Mouse (Mus musculus) embryonic facial prominence, embryonic 10.5 days (tissue): ENCODE measurements at regions not wholly inside any gene's neighbourhood (a gene's known extent, or its start where the extent isn't known, plus 50 kb on each side); places are given as distances from the start of the nearest gene placed in this dataset.

Experiments used
- DNase-seq: peaks from one replicate; pipeline ENCODE4 v3.0.0-alpha.2; 2017; ENCODE audit warnings: low spot score
- H3K27ac ChIP-seq: fragments of 300-500 bp; sonication (generic); replicated peaks from 2 replicates; pipeline ENCODE4 v1.5.1; 2016; ENCODE audit warnings: mild to moderate bottlenecking
- H3K27me3 ChIP-seq: fragments of 300-500 bp; sonication (generic); replicated peaks from 2 replicates; pipeline ENCODE4 v1.6.1; 2016; ENCODE audit warnings: low read depth, mild to moderate bottlenecking; ENCODE audit not compliant: poor library complexity, severe bottlenecking
- H3K36me3 ChIP-seq: fragments of 300-500 bp; sonication (generic); replicated peaks from 2 replicates; pipeline ENCODE4 v1.6.1; 2016; ENCODE audit warnings: mild to moderate bottlenecking, moderate library complexity
- H3K4me1 ChIP-seq: fragments of 300-500 bp; sonication (generic); 2 replicates; pipeline ENCODE4 v1.6.1; 2016
- H3K4me3 ChIP-seq: fragments of 300-500 bp; sonication (generic); 2 replicates; pipeline ENCODE4 v1.5.1; 2016; ENCODE audit warnings: mild to moderate bottlenecking, moderate library complexity
- H3K9me3 ChIP-seq: fragments of 300-500 bp; sonication (generic); 2 replicates; pipeline ENCODE4 v1.6.1; 2016; ENCODE audit warnings: mild to moderate bottlenecking
- WGBS: fragments of 180-500 bp; shearing (Covaris S2); methylation state at CpG from one replicate; pipeline ENCODE4 v1.1.7; 2016; 5-methylcytosine and 5-hydroxymethylcytosine counted together

GRCm38 (mm10) chr17:83276000-83276891, 61.2 kb downstream of the Pkdcc start:
- 5% methylated on average over 64 of the region's 64 CpGs for WGBS
- peaks cover 25% of the 10 kb centered on the region for H3K27me3 ChIP-seq
- peak; percentile 87 for DNase-seq
- peak overlapping the region; percentile 69 for H3K4me3 ChIP-seq
- H3K4me1 ChIP-seq: peaks cover 60% of the 10 kb centered on the region
- H3K9me3 ChIP-seq: no peaks in the 10 kb centered on the region
- peak overlapping the region; percentile 89 for H3K27ac ChIP-seq
- H3K36me3 ChIP-seq: no peaks in the 10 kb centered on the region

GRCm38 (mm10) chr17:83277117-83277947, 62.2 kb downstream of the Pkdcc start:
- 22% methylated on average over 26 of the region's 26 CpGs for WGBS
- no peaks in the 10 kb centered on the region for H3K36me3 ChIP-seq
- H3K27me3 ChIP-seq: peaks cover 25% of the 10 kb centered on the region
- peak; percentile 83 for DNase-seq
- peaks cover 60% of the 10 kb centered on the region for H3K4me1 ChIP-seq
- H3K4me3 ChIP-seq: peak overlapping the region; percentile 69
- H3K27ac ChIP-seq: peak overlapping the region; percentile 87
- no peaks in the 10 kb centered on the region for H3K9me3 ChIP-seq

GRCm38 (mm10) chr17:83277948-83278924, 63.1 kb downstream of the Pkdcc start:
- Histone ChIP-seq H3K4me1 (peaks cover 53% of the 10 kb centered on the region), H3K4me3 (peak overlapping the region; percentile 69), H3K27ac (peak overlapping the region; percentile 87), H3K36me3 (no peaks in the 10 kb centered on the region), H3K9me3 (no peaks in the 10 kb centered on the region), H3K27me3 (peaks cover 16% of the 10 kb centered on the region)
- DNase-seq: no peak
- WGBS: 74% methylated on average over 14 of the region's 14 CpGs

- Histone ChIP-seq H3K27ac (no peak overlapping the region), H3K9me3 (no peaks in the 10 kb centered on the region), H3K36me3 (no peaks in the 10 kb centered on the region), H3K4me3 (no peak overlapping the region), H3K4me1 (peaks cover 33% of the 10 kb centered on the region), H3K27me3 (no peaks in the 10 kb centered on the region)
- WGBS: 88% methylated on average over 3 of the region's 3 CpGs
- no peak for DNase-seq
Observed at GRCm38 (mm10) chr17:83283328-83283727, 67.4 kb upstream of the Eml4 start.

- H3K4me1 ChIP-seq: peaks cover 21% of the 10 kb centered on the region
- H3K36me3 ChIP-seq: no peaks in the 10 kb centered on the region
- no peak for DNase-seq
- no peaks in the 10 kb centered on the region; the same call in 1 of the 2 replicates for H3K27me3 ChIP-seq
- H3K9me3 ChIP-seq: no peaks in the 10 kb centered on the region
- H3K4me3 ChIP-seq: peak overlapping the region; percentile 27; the same call in 1 of the 2 replicates
- peak overlapping the region; percentile 41; the same call in 1 of the 2 replicates for H3K27ac ChIP-seq
- WGBS: 48% methylated on average over 6 of the region's 6 CpGs
Observed at GRCm38 (mm10) chr17:83287381-83288142, 63.2 kb upstream of the Eml4 start.

GRCm38 (mm10) chr17:83288143-83288492, 62.6 kb upstream of the Eml4 start:
- no peaks in the 10 kb centered on the region for H3K9me3 ChIP-seq
- WGBS: 14% methylated on average over 7 of the region's 7 CpGs
- peaks cover 21% of the 10 kb centered on the region for H3K4me1 ChIP-seq
- H3K36me3 ChIP-seq: no peaks in the 10 kb centered on the region
- DNase-seq: peak; percentile 66
- H3K27me3 ChIP-seq: no peaks in the 10 kb centered on the region; the same call in 1 of the 2 replicates
- peak overlapping the region; percentile 41; the same call in 1 of the 2 replicates for H3K27ac ChIP-seq
- H3K4me3 ChIP-seq: peak overlapping the region; percentile 27; the same call in 1 of the 2 replicates

- Histone ChIP-seq H3K36me3 (no peaks in the 10 kb centered on the region), H3K27me3 (no peaks in the 10 kb centered on the region; the same call in 1 of the 2 replicates)
Observed at GRCm38 (mm10) chr17:83295526-83296238, 55.0 kb upstream of the Eml4 start.

GRCm38 (mm10) chr17:83297379-83298121, 53.2 kb upstream of the Eml4 start:
- H3K9me3 ChIP-seq: no peaks in the 10 kb centered on the region
- no peaks in the 10 kb centered on the region for H3K36me3 ChIP-seq
- no peak overlapping the region for H3K27ac ChIP-seq
- H3K4me1 ChIP-seq: 0 out of 2 replicates have a peak, but pooled peaks cover 3% of the 10 kb centered on the region
- H3K4me3 ChIP-seq: no peak overlapping the region
- no peaks in the 10 kb centered on the region for H3K27me3 ChIP-seq
- 79% methylated on average over 6 of the region's 6 CpGs for WGBS
- DNase-seq: no peak

More at GRCm38 (mm10) chr17:83295526-83296238, 55.0 kb upstream of the Eml4 start:
- Histone ChIP-seq H3K4me3 (no peak overlapping the region), H3K27ac (no peak overlapping the region), H3K9me3 (no peaks in the 10 kb centered on the region), H3K4me1 (0 out of 2 replicates have a peak, but pooled peaks cover 3% of the 10 kb centered on the region)
- no peak for DNase-seq
- WGBS: 87% methylated on average over 13 of the region's 13 CpGs
